Mouse (Mus musculus) heart, embryonic 12.5 days (tissue): Measurements from ENCODE around the gene Shc4. TPM values are rescaled to one million over a fixed set of nuclear protein-coding genes. Genes with fewer than 3 reads are reported as not detected.

ENCODE experiments used
- polyA plus RNA-seq: library from polyadenylated mRNA; unstranded; fragments of >200 nt; fragmentation: Nextera tagmentation; extraction: Ambion mirVana; gene quantifications from 2 replicates; pipeline ENCODE4 v1.2.1, GENCODE M21; 2016

Gene Shc4
- polyA plus RNA-seq, 1 experiment from 2014 or later, result 1.6 TPM

Other genes with a start within 250 kb of the Shc4 start
- gene Gm9913, start 219.1 kb downstream of the Shc4 start, polyA plus RNA-seq, result 0.57 and 0.70 TPM in 2 replicates
- 38.8 and 44.1 TPM in 2 replicates for gene Fbn1, start 216.2 kb downstream of the Shc4 start, polyA plus RNA-seq
- gene Cep152, start 99.0 kb downstream of the Shc4 start, polyA plus RNA-seq, result 5.2 and 6.9 TPM in 2 replicates
- gene Eid1, start 51.1 kb downstream of the Shc4 start, polyA plus RNA-seq, result 216 and 224 TPM in 2 replicates
- 16.7 and 16.8 TPM in 2 replicates for gene Secisbp2l, start 58.7 kb upstream of the Shc4 start, polyA plus RNA-seq
- 34.2 and 35.0 TPM in 2 replicates for gene Galk2, start 135.0 kb upstream of the Shc4 start, polyA plus RNA-seq
- gene Cops2, start 135.0 kb upstream of the Shc4 start, polyA plus RNA-seq, result 74.3 and 75.7 TPM in 2 replicates